Mouse (Mus musculus) liver, adult (tissue): ENCODE data around the gene Rfx2.

ENCODE experiments used
- GATA4 ChIP-seq: IDR thresholded peaks from 2 replicates; pipeline ENCODE4 v1.6.1; 2014; ENCODE audit warnings: mild to moderate bottlenecking, low read length; ENCODE audit not compliant: insufficient replicate concordance

The Rfx2 gene

DNA sequence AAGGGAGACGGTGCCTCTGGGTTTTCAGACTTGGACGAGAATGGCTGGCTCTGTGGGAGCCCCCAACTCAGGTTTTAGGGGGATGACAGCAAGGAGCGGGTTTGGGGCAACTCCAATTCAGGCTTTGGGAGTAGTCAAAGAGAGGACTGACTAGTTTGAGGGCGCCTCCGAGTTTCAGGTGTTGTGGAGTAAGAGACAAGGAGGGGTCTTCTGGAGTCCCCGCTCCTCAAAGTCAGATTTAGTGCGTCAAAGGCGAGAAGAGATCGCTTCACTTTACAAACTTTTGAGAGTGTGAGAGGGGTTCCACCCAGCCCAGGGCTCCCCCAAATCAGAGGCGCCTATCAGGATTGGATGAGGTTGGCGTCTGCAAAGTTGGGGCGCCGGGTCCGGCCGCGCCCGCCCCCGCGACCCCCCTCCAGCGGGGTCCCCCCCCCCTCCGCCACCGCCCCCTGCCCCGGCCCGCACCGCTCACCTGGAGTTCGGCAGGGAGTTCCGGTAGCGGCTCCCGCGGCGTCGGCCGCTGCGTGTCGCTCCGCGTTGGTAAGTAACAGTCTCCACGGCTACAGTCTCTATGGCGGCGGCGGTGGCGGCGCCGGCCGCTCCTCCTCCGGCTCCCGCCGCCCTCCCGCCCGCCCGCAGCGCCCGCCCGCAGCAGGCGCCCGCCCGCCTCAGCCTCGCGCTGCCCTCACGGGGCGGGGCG lies at the start of gene Rfx2:
TSS of gene Rfx2 (minus strand) at position 603 of the 700 bp plus-strand sequence.
- no peak for TF ChIP-seq GATA4

DNA sequence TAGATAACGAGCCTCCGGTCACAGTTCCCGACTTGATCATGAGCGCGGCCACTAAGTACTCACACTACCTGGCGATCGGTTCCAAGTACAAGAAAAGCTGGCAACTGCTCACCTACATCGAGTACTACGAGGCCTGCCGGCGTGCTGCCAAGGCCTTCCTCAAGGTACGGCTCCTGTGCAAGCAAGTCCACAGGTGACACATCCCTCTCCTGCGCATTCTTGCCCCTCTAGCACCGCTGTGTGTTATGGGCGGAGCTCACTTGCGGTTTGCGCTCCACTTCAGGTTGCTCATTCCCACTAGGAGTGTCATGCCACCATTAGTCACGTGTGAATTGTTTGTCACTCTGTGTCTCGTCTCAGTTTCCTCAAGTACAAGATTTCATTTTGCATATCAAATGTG lies 46.6 kb upstream of the Rfx2 start:
- TF ChIP-seq GATA4: no peak

DNA sequence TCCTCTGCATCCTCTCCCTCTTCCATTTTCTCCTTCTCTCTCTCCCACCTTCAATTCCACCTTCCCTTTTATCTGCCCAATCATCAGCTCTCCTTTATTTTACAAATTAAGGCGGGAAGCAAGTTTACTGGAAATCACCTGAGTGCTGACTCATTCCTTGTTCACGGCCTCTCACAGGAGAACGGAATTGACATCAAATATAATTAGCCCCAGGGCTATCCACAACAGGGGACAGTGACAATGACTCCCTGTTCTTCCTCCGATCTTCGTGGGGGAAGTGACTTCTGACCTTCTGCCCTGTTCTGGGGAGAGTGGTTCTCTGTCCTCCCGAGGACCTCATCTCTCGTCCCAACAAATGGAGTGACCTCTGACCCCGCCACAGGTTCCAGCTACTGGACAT lies 46.2 kb upstream of the Rfx2 start:
- no peak for TF ChIP-seq GATA4

DNA sequence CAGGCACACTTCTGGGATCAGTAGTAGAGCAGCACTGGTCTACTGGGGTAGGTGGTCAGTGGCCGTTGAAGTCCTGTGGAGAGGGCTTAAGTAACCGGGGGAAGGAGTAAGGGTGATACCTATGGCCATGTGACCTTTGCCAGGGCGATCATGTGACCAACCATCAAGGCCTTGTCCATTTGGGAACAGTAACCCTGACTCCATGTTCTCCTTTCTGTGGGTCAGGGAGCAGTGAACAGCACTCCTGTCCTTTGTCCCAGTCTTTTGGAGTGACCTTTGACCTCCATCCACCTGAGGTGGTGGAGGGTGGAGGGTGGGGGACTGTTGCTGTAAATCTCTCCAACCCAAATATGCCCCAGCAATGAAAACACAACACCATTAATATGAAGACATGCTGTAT lies 45.7 kb upstream of the Rfx2 start:
- no peak for TF ChIP-seq GATA4

DNA sequence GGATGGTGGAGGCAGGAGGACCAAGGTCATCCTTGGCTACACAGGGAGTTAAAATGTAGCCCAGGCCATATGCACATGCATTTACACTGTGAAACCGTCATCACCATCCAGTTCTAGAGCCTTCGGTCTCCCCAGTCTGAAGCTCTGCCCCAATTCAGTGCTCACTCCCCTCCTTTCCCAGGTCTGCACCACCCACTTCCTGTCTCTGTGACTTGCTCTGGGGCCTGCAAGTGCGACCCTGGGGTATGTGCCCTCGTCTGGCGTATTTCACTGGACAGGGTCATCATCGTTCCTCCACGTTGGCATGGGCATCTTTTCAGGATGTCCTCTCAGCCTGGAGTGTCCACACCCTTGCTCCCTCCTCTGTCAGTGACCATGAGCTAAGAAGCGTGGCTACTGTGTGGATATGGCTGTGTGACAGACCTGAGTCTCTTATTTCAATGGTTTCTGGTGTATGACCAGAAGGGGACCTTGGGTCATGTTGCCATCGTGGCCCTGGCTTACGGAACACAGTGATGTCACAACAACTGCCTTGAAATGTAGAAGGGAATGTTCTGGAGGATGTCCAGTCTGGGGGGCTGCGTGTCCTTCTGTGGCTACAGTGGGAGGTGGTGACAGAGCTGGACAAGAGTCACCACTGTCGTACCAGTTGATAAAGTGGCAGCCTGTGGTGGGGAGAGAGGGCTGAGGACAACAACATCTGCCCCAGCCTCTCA lies 44.3 kb upstream of the Rfx2 start, which contains the start of gene 1700061G19Rik:
TSS of gene 1700061G19Rik (plus strand) at position 542 of the 716 bp plus-strand sequence.
- no peak for TF ChIP-seq GATA4

DNA sequence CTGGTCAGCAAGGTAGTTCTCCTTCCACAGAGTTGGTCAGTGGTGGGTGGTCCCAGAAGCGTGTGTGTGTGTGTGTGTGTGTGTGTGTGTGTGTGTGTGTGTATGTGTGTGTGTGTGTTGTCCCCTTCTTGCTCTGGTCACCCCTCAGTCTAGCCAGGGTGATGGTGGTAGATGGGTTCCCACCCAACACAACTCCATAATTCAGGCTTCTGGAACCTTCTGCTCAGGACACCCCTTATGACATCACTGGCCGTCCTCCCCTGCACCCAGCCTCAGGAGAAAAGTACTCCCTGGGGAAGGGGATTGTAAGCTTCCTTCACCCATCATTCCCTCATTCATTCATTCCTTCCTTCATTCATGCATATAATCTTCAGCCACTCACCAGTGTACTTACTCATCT lies 43.4 kb upstream of the Rfx2 start, which contains the start of gene Acsbg2:
TSS of gene Acsbg2 (minus strand) at position 211 of the 400 bp plus-strand sequence.
- no peak for TF ChIP-seq GATA4

DNA sequence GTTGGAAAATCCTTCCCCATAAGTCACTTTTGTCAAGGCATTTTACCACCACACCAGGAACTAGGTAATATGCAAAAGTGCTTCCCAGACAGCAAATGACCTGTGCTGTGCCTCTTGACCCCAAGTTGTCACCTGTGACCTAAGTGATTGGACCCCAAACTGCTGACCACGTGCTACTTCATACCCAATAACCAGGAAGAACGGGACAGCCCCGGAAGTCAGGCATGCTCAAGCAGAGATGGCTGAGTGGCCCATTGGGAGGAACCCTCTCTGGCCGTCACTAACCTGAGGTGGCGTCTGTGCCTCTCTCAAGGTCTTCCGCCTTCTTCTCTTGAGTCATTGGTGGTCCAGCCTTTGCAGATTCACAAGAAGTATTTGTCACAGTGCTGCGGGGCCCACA lies 41.7 kb upstream of the Rfx2 start:
- TF ChIP-seq GATA4: no peak

DNA sequence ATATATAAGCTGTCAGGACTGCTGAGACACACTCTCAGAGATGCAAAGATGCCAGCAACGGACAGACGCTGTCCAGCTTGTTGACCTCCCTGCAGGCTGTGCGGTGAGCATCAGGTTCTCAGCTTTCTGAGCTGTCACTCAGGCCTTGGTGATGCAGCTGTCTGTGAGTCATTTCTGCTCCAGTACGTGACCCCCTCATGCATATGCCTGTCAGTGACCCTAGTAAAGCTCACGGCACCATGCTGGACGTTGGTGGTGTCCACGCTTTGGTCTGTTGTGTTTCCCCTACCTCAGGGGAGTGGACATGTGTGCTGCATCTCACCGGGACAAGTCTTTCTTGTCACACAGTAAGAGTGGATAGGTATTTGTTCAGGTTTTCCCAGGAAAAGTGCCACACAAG lies 41.0 kb upstream of the Rfx2 start:
- TF ChIP-seq GATA4: no peak

DNA sequence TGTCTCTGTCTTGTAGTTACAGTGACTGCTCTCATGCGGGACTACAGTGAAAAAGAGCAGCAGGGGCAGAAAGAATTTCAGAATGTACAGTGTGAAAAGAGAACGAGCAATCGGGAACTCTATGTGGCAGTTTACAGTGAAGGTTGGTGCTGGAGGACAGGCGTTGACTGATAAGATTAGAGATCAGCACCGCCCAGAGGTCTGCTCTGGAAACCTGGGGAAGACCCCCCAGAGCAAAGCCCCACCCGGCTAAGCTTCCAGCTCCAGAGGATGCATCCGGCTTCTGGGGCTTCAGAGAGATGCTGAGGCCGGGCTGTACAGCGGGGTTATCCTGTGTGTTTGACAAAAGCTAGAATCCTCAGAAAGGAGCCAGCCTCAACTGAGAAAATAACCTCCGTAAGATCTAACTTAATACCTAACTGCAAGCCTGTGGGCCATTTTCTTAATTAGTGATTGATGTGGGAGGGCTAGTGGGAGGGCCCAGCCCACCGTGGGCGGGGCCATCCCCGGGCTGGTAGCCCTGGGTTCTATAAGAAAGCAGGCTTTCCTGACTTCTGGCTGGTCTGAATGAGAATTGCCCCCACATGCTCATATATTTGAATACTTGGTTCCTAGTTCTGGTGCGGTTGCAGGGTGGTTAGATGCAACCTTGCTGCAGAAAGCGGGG lies 39.6 kb upstream of the Rfx2 start:
- TF ChIP-seq GATA4: no peak

DNA sequence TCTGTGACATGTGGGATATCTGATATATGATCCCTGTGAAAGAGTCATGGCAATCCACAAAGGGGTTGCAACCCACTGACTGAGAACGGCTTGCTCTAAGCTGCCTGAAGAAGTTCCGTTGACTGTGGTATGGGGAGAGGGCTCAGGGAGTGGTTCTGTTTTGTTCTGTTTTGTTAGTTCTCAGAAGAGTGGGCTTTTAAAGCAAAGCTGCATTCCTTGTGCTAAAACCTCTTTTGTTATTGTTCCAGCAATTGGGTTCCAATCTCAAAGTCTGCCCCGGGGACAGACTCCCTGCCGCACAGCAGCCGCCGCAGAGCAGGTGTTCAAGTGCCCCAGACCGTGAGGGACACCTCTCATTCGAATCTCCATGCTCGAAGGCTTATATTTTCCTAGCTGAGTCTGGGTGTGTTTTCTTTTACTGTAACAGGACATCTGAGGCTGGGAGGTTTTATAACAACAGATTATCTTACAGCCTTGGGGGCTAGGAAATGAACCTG lies 38.7 kb upstream of the Rfx2 start:
- TF ChIP-seq GATA4: no peak

DNA sequence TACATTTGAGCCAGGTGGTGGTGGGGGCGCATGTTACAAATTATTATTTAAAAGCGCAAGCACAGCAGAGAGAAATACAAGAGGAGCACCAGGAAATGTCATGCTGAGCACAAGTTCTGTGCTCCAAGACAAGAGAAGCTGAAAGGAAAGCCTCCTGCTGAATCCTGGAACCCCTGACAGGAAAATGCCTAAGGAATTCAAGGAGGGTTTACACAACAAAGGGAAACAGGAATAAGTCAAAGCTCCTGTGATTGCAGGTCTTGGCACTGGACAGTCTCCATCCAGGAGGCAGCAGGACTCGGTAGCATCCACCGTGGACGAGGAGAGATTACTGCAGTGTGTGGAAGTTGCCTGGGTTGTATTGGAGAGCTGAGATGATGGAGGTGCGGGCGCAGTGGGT lies 35.3 kb upstream of the Rfx2 start:
- no peak for TF ChIP-seq GATA4

DNA sequence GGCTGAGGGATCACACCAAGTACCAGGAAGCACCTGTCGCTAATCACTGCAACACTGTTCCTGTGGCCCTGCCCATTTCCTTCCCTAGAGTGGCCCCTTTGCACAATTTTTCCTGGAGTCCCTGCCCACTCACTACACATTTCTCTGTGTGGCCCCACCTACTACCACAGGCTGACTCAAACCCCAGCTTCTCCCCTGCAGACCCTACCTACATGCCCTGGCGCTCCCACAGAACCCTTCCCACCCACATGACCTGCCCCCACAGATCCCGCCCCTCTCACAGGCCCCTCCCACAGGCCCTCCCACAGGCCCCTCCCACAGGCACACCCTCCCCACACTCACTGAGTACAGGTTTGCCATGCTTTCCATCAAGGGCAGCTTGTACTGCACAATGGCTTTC lies 30.4 kb upstream of the Rfx2 start:
- TF ChIP-seq GATA4: no peak

DNA sequence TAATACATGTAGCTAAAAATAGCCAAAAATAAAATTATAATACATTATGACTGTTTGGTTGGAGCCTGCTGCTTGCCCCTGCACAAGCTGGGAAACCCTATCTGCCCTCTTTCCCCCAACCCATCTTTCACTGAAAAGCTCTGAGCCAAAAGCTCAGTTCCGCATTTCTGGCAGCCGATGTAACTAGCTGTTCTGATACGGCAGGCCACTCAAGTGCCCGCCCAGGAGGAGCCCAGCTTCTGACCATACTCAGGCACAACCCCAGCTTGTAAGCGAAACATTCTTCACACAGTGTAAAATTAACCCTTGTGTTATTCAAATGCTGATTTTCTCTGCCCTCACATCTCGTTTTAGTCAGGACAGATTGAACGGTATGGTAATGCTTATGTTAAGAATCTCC lies 28.1 kb upstream of the Rfx2 start:
- TF ChIP-seq GATA4: no peak

DNA sequence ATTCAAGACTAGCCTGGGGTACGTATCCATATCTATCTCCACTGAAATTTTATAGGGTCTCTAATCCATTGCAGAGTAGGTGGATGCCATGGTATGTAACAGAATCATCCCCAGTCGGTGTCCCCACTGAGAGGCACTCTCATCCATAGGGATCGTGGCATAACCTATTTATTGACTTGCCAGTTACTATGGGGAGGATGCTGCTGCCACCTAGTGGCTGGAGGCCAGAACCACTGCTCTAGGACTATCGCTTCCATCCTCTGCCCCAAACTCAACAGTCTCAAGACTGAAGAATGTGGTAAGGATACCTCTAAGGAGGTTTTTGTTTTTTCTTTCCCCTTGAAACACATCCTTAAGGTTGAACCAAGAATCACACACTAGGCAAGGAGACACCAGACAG lies 27.4 kb upstream of the Rfx2 start:
- no peak for TF ChIP-seq GATA4

DNA sequence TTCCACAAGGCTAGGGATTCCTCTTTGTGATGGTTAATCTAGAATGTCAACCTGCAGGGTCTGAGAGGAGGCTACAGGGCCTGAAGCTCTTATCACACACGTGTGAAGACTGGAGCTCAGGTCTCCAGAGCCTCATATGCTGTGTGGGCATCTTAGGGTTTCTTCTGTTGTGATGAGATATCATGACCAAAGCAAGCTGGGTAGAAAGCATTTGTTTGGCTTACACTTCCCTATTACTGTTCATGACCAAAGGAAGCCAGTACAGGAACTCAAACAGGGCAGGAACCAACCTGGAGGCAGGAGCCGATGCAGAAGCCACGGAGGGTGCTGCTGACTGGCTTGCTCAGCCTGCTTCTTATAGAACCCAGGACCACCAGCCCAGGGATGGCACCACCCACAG lies 24.6 kb upstream of the Rfx2 start:
- TF ChIP-seq GATA4: no peak

DNA sequence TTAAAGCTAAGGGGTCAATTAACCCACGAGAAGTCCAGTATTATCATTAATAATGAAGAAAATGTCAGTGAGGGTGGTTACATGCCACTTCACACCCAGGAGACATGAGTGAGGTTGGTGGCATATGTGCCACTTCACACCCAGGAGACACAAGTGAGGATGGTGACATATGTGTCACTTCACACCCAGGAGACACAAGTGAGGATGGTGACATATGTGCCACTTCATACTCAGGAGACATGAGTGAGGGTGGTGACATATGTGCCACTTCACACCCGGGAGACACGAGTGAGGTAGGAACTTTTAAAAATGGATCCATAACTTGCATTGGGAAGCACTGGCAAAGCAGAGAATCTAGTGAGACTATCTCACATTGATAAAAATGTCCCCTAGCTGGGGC lies 20.4 kb upstream of the Rfx2 start:
- no peak for TF ChIP-seq GATA4
